Mouse (Mus musculus) midbrain, embryonic 16.5 days (tissue): ENCODE data around the gene Nav3. TPM values are rescaled to one million over a fixed set of nuclear protein-coding genes. Genes with fewer than 3 reads are reported as not detected.

ENCODE experiments used
- ATAC-seq: fragments of 200-750 bp; cut with Nextera tagmentation; 2 replicates; pipeline ENCODE4 v1.8.0; 2017; ENCODE audit warnings: moderate TSS enrichment
- H3K27ac ChIP-seq: fragments of 300-500 bp; sonication (generic); 2 replicates; pipeline ENCODE4 v1.5.1; 2014; ENCODE audit warnings: mild to moderate bottlenecking, low read length, mixed read lengths
- H3K27me3 ChIP-seq: fragments of 300-500 bp; sonication (generic); 2 replicates; pipeline ENCODE4 v1.6.1; 2014; ENCODE audit warnings: low read depth, low read length, mixed read lengths; ENCODE audit not compliant: control insufficient read depth, insufficient read depth
- H3K36me3 ChIP-seq: fragments of 300-500 bp; sonication (generic); 2 replicates; pipeline ENCODE4 v1.6.1; 2014; ENCODE audit warnings: mild to moderate bottlenecking, low read length, moderate library complexity, mixed read lengths; ENCODE audit not compliant: control insufficient read depth, insufficient read depth
- H3K4me1 ChIP-seq: fragments of 300-500 bp; sonication (generic); 2 replicates; pipeline ENCODE4 v1.6.1; 2014; ENCODE audit warnings: mild to moderate bottlenecking, low read length, mixed read lengths; ENCODE audit not compliant: control insufficient read depth, insufficient read depth
- H3K4me2 ChIP-seq: fragments of 300-500 bp; sonication (generic); 2 replicates; pipeline ENCODE4 v1.6.1; 2014; ENCODE audit warnings: mild to moderate bottlenecking, low read length, mixed read lengths
- H3K4me3 ChIP-seq: fragments of 300-500 bp; sonication (generic); 2 replicates; pipeline ENCODE4 v1.5.1; 2014; ENCODE audit warnings: low read depth, mild to moderate bottlenecking, low read length, moderate library complexity, mixed read lengths
- H3K9ac ChIP-seq: fragments of 300-500 bp; sonication (generic); 2 replicates; pipeline ENCODE4 v1.6.1; 2014; ENCODE audit warnings: low read depth, low read length, mixed read lengths
- H3K9me3 ChIP-seq: fragments of 300-500 bp; sonication (generic); replicated peaks from 2 replicates; pipeline ENCODE4 v1.6.1; 2014; ENCODE audit warnings: mild to moderate bottlenecking, low read length, mixed read lengths; ENCODE audit not compliant: control insufficient read depth, poor library complexity, severe bottlenecking
- WGBS: fragments of 180-500 bp; shearing (Covaris S2); extraction: QIAGEN DNeasy Blood & Tissue Kit; methylation state at CpG from one replicate; pipeline ENCODE4 v1.1.7; 2014; 5-methylcytosine and 5-hydroxymethylcytosine counted together
- polyA plus RNA-seq: library from polyadenylated mRNA; unstranded; fragments of >200 nt; fragmentation: Nextera tagmentation; extraction: Ambion mirVana; gene quantifications from 2 replicates; pipeline ENCODE4 v1.2.1, GENCODE M21; 2015

Gene Nav3
- polyA plus RNA-seq, 1 experiment from 2014 or later, result 18.7 TPM

DNA sequence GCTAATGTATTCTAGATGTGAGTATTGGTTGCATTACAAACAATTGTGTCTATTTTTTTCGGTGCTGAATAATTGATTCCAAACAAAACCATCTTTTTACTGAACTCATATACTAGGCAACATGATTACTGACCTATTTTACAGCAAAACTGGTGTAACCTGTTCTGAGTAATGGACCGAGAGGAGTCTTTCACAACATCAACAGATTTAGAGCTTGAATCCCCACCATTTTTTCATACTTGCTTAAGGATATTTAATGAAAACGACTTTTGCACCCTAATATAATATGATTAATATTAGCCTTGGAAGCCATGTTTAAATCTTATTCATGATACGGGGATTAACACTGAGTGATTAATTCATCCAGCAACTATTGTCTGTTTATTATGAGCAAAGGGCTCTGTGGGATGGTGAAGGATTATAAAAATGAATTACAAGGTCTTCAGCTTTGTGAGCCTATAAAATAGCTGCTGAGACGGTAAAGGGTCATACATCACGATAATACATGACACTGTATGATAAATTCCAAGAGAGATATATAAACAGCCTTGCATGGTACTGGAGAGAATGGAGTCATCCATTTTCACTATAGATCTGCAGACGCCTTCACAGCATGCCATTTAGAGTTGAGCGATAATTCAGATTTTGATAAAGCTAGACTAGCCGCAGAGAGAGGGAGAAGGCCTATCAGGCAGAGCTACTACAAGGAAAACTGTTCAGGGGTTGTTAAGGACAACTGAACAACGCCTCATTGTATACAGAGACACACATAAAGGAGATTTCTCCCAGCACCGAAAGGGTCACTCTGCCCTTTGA, 567.4 kb downstream of the Nav3 start:
- H3K27ac ChIP-seq, result 0 out of 2 replicates have a peak overlapping the region, but pooled peaks have one; percentile 1
- WGBS, result 59% methylated on average over 11 of the region's 11 CpGs
- no peak overlapping the region for H3K4me2 ChIP-seq
- no peak overlapping the region for H3K4me3 ChIP-seq
- no peaks in the 10 kb centered on the region for H3K27me3 ChIP-seq
- no peak overlapping the region for H3K9ac ChIP-seq
- peaks cover 3% of the 10 kb centered on the region; the same call in 1 of the 2 replicates for H3K4me1 ChIP-seq
- H3K36me3 ChIP-seq, result no peaks in the 10 kb centered on the region
- no peaks in the 10 kb centered on the region for H3K9me3 ChIP-seq
- ATAC-seq, result no peak

- H3K4me2 ChIP-seq, result no peak overlapping the region
- WGBS, result 91% methylated on average over 3 of the region's 3 CpGs
Observed at GRCm38 (mm10) chr10:109887160-109887559, 568.8 kb downstream of the Nav3 start.

DNA sequence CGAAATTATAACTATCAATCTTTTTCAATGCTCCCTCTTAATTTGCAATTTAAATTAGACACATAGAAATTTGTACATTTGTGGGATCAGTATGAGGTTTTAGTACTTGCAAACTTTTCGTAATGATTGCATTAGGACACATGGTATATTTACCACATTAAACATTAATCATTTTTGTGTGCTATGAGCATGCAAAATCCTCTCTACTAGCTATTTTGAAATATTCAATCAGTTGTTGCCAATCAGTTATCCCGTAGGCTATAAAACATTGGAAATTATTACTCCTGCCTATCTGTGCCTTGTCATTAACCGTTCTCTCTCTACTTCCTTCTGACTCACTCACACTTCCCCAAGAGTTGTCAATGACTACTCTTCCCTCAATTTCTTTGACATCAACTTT, 579.9 kb downstream of the Nav3 start:
- Histone ChIP-seq H3K27me3 (no peaks in the 10 kb centered on the region), H3K4me3 (no peak overlapping the region), H3K27ac (no peak overlapping the region), H3K9ac (no peak overlapping the region), H3K36me3 (no peaks in the 10 kb centered on the region), H3K4me1 (no peaks in the 10 kb centered on the region), H3K9me3 (no peaks in the 10 kb centered on the region), H3K4me2 (no peak overlapping the region)
- 92% methylated on average over 4 of the region's 4 CpGs for WGBS
- ATAC-seq, result no peak

More at GRCm38 (mm10) chr10:109887160-109887559, 568.8 kb downstream of the Nav3 start:
- Histone ChIP-seq H3K4me1 (peaks cover 3% of the 10 kb centered on the region; the same call in 1 of the 2 replicates), H3K9ac (no peak overlapping the region), H3K36me3 (no peaks in the 10 kb centered on the region), H3K27ac (no peak overlapping the region), H3K9me3 (no peaks in the 10 kb centered on the region), H3K4me3 (no peak overlapping the region), H3K27me3 (no peaks in the 10 kb centered on the region)
- no peak for ATAC-seq

DNA sequence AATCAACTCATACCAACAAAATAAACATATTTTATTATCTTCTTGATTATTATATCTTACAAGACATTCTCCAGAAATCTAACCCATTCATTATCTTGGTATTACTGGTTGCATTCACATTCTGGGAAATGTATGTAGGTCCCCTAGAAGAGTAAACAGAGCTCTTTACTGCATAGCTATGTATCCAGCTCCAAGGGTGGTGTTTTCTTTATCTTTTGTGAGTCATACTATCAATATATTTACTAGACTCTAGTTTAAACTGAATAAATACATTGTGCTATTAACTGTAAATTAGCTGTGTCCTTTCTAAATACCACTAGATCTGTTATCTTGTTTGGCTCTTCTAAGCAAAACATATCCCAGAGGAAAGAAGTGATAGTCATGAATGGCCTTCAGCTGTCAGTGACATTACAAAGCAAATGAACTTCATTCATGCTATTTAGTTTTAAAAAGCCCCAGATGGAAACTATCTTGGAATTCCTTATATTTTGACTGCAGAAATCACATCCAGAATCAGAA, 580.6 kb downstream of the Nav3 start:
- H3K9ac ChIP-seq, result no peak overlapping the region

DNA sequence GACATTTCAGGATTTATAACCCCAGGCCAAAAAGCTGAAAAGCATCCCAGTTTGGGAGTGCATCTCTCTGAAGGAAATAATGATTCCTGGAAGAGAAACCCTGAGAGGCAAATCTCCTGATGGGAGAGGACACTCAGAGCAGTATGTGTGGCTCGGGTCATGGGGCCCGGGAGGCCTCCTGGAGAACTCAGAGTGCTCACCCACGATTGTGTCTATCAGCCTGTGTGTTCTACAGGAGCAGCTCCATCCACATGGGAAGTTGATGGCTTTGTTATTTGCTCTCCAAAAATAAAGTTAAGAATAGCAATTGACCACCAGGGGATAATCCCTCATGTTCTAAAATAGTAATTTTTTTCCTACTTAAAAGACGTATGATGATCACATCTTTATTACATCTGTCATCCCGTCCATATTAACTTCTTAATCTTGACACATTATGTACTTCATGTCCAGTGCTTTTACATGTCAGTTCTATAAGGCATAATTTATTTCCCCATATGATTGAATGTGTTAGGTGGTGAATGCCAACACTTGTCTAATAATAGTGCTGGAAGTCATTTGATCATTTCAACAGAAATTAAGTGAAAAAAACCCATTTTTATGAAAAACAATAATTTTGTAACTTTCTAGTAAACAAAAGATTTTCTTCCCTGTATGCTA, 581.2 kb downstream of the Nav3 start:
- no peaks in the 10 kb centered on the region for H3K9me3 ChIP-seq
- H3K4me3 ChIP-seq, result no peak overlapping the region
- no peaks in the 10 kb centered on the region for H3K4me1 ChIP-seq
- 49% methylated on average over 5 of the region's 5 CpGs for WGBS
- H3K9ac ChIP-seq, result no peak overlapping the region
- no peaks in the 10 kb centered on the region for H3K36me3 ChIP-seq
- no peaks in the 10 kb centered on the region for H3K27me3 ChIP-seq
- ATAC-seq, result no peak
- no peak overlapping the region for H3K4me2 ChIP-seq
- H3K27ac ChIP-seq, result no peak overlapping the region

More for the DNA sequence above, 580.6 kb downstream of the Nav3 start:
- H3K9me3 ChIP-seq, result no peaks in the 10 kb centered on the region
- H3K27me3 ChIP-seq, result no peaks in the 10 kb centered on the region
- H3K4me1 ChIP-seq, result no peaks in the 10 kb centered on the region
- ATAC-seq, result no peak
- H3K36me3 ChIP-seq, result no peaks in the 10 kb centered on the region
- no peak overlapping the region for H3K4me3 ChIP-seq
- no peak overlapping the region for H3K27ac ChIP-seq
- H3K4me2 ChIP-seq, result no peak overlapping the region

DNA sequence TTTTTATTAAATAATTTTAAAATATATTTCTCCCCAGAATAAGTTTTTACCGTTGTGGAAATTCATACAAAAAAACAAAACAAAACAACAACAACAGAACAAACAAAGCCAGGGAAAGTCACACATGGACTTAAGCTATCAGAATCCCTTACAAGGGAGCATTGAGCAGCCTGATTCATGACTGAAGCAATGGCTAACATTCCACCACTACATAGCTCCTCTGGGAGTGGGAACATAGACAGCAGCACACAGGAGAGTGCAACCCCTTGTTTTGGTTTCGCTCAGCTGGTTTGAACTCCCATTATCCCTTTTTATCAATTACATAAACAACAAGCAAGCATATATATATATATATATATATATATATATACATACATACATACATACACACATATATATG, 589.9 kb downstream of the Nav3 start:
- Histone ChIP-seq H3K9ac (no peak overlapping the region), H3K9me3 (no peaks in the 10 kb centered on the region), H3K27me3 (no peaks in the 10 kb centered on the region), H3K27ac (no peak overlapping the region), H3K4me2 (no peak overlapping the region), H3K4me3 (no peak overlapping the region), H3K36me3 (no peaks in the 10 kb centered on the region), H3K4me1 (peaks cover 2% of the 10 kb centered on the region; the same call in 1 of the 2 replicates)
- no peak for ATAC-seq
- WGBS, result 89% methylated on average over 2 of the region's 2 CpGs

DNA sequence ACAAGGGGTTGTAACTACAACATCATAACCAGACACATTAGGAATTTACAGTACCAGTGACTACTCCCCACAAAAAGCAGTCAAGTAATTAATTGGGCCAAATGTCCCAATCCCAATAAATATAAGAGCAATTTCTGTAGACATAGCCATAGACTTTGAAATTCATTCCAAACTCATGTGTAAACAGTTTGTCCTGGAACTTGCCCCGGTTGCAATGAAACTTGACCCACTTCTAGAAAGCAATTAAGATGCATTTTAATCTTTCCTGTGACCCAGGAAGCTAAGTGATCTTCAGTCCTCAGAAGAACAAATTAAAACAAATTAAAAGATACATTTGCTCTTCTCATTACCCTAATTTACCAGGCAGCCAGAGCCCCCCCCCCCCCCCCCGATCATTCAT, 590.6 kb downstream of the Nav3 start:
- peaks cover 2% of the 10 kb centered on the region; the same call in 1 of the 2 replicates for H3K4me1 ChIP-seq
- H3K4me2 ChIP-seq, result no peak overlapping the region
- H3K36me3 ChIP-seq, result no peaks in the 10 kb centered on the region
- H3K27ac ChIP-seq, result no peak overlapping the region
- no peak overlapping the region for H3K4me3 ChIP-seq
- H3K9me3 ChIP-seq, result no peaks in the 10 kb centered on the region
- H3K27me3 ChIP-seq, result no peaks in the 10 kb centered on the region
- no peak for ATAC-seq
- WGBS, result 59% methylated on average over 1 of the region's 2 CpGs
- H3K9ac ChIP-seq, result no peak overlapping the region

GRCm38 (mm10) chr10:109864708-109865107, 591.3 kb downstream of the Nav3 start:
- 11% methylated on average over 4 of the region's 4 CpGs for WGBS

GRCm38 (mm10) chr10:109861275-109861674, 594.7 kb downstream of the Nav3 start:
- no peak overlapping the region for H3K9ac ChIP-seq
- H3K4me3 ChIP-seq, result no peak overlapping the region
- H3K27ac ChIP-seq, result no peak overlapping the region
- ATAC-seq, result 0 out of 2 replicates have a peak, but pooled peaks have one; percentile 12
- no peak overlapping the region for H3K4me2 ChIP-seq
- 62% methylated on average over 2 of the region's 2 CpGs for WGBS
- H3K9me3 ChIP-seq, result no peaks in the 10 kb centered on the region
- no peaks in the 10 kb centered on the region for H3K27me3 ChIP-seq
- H3K4me1 ChIP-seq, result peaks cover 2% of the 10 kb centered on the region; the same call in 1 of the 2 replicates
- H3K36me3 ChIP-seq, result no peaks in the 10 kb centered on the region

More at GRCm38 (mm10) chr10:109864708-109865107, 591.3 kb downstream of the Nav3 start:
- Histone ChIP-seq H3K27me3 (no peaks in the 10 kb centered on the region), H3K36me3 (no peaks in the 10 kb centered on the region), H3K27ac (no peak overlapping the region), H3K4me2 (no peak overlapping the region), H3K4me1 (peaks cover 2% of the 10 kb centered on the region; the same call in 1 of the 2 replicates), H3K9me3 (no peaks in the 10 kb centered on the region), H3K4me3 (no peak overlapping the region), H3K9ac (no peak overlapping the region)
- ATAC-seq, result peak; percentile 67; the same call in 1 of the 2 replicates
